Mouse (Mus musculus) lung, adult 2 months (tissue): Measurements from ENCODE around the gene Cbarp. TPM values are rescaled to one million over a fixed set of nuclear protein-coding genes. Genes with fewer than 3 reads are reported as not detected.
A peak's percentile ranks its signal among the peaks of the same experiment; 100 is the strongest.

Source experiments
- DNase-seq: peaks from one replicate; pipeline ENCODE4 v3.0.0; 2022
- H3K4me1 ChIP-seq: fragments of 200-500 bp; 2 replicates; pipeline ENCODE4 v1.6.1; 2011; ENCODE audit warnings: low read length; ENCODE audit not compliant: control insufficient read depth, insufficient read depth
- H3K4me3 ChIP-seq: fragments of 200-500 bp; replicated peaks from 2 replicates; pipeline ENCODE3; 2011; ENCODE audit warnings: low read depth, mild to moderate bottlenecking, control low read depth, low read length; ENCODE audit errors: extremely low read depth
- CTCF ChIP-seq: fragments of 200-500 bp; IDR thresholded peaks from 2 replicates; pipeline ENCODE4 v1.5.1; 2011; ENCODE audit warnings: mild to moderate bottlenecking, low read length, control low read depth; ENCODE audit not compliant: insufficient read depth
- POLR2A ChIP-seq: fragments of 200-500 bp; IDR thresholded peaks from 2 replicates; pipeline ENCODE4 v1.6.1; 2011; ENCODE audit warnings: low read depth, mild to moderate bottlenecking, control low read depth, low read length, borderline replicate concordance; ENCODE audit errors: extremely low read depth
- WGBS: fragments of 180-500 bp; shearing (Covaris S2); methylation state at CpG from one replicate; pipeline ENCODE4 v1.1.7; 2018; 5-methylcytosine and 5-hydroxymethylcytosine counted together
- polyA plus RNA-seq: library from polyadenylated mRNA; depleted of rRNA; stranded (reverse); fragments of >200 nt; gene quantifications from 2 replicates; pipeline ENCODE4 v1.2.3, GENCODE M21; 2012

Cbarp gene
- polyA plus RNA-seq, 1 experiment, result 29.9 TPM

DNA sequence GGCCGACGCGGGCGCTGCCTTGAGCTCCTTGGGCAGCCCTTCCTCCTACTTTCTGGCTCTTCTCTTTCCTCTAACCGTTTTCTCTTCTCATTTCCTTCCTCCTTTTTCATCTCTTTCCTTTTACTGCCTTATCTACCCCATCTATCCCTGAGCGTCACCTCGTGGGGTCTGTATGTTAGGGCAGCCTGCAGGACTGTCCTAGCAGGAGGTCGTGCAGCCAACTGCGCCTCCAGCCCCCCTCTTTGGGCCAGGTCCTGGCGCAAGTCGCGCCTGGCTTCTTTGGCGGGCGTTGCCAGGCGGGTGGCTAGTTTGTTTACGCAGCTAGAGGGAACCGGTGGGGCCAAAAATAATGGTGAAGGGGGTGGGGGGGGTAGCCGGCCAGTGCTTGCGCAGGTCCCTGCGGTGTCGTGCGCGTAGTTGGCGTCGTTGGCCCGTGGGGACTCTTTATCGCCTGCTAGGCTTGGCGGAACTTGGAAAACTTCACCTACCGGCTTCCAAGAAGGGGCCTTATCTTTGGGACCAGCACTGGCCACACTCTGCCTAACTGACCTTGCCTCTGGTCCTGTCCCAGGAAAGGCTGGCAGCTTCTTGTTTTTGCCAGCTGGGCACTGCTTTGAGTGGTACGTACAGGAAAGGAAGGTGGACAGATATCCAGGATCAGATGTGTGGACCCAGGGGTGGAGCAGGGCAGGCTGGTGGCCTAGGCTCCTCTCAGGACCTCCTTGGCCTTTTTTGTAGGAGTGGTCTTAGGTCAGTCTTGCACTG, 23.5 kb downstream of the Cbarp start:
- Histone ChIP-seq H3K4me3 (peak overlapping the region; percentile 83), H3K4me1 (peaks cover 13% of the 10 kb centered on the region)
- DNase-seq, result peak; percentile 60
- no peak for TF ChIP-seq CTCF
- TF ChIP-seq POLR2A, result peak; percentile 57; the same call in 1 of the 2 replicates
- WGBS, result 1% methylated on average over 30 of the region's 30 CpGs

DNA sequence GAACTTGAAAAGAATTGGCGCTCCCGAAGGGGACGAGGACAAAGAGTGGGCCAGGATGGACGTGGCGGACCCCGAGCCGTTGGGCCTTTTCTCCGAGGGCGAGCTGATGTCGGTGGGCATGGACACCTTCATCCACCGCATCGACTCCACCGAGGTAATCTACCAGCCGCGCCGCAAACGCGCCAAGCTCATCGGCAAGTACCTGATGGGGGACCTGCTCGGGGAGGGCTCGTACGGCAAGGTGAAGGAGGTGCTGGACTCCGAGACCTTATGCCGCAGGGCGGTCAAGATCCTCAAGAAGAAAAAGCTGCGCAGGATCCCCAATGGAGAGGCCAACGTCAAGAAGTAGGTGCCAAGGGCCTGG, 24.1 kb downstream of the Cbarp start:
- TF ChIP-seq CTCF (no peak), POLR2A (no peak)
- Histone ChIP-seq H3K4me1 (peaks cover 13% of the 10 kb centered on the region), H3K4me3 (peak overlapping the region; percentile 83)
- DNase-seq, result peak; percentile 59
- WGBS, result 1% methylated on average over 27 of the region's 27 CpGs

DNA sequence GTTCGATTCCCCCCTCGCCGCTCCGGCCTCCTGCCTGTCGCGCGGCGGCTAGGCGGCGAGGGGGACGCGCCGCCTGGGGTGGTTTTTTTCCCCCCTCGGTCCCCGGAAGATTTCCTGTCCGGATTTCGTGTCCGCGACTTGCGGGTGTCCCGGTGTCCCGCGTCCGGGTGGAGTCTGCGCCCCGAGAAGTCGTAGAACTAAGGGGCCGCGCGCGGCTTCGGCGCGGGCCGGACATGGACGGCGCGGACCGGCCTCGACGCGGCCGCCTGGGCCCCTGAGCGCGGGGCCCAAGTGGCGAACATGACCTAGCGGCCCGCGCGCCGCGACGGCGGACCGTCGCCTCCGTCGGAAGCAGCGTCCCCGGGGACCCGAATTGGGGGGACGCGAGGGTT, 24.7 kb downstream of the Cbarp start:
- under 1% methylated on average over 63 of the region's 63 CpGs for WGBS
- H3K4me1 ChIP-seq, result peaks cover 13% of the 10 kb centered on the region
- TF ChIP-seq POLR2A (no peak), CTCF (no peak)
- no peak for DNase-seq
- peak overlapping the region; percentile 83 for H3K4me3 ChIP-seq

DNA sequence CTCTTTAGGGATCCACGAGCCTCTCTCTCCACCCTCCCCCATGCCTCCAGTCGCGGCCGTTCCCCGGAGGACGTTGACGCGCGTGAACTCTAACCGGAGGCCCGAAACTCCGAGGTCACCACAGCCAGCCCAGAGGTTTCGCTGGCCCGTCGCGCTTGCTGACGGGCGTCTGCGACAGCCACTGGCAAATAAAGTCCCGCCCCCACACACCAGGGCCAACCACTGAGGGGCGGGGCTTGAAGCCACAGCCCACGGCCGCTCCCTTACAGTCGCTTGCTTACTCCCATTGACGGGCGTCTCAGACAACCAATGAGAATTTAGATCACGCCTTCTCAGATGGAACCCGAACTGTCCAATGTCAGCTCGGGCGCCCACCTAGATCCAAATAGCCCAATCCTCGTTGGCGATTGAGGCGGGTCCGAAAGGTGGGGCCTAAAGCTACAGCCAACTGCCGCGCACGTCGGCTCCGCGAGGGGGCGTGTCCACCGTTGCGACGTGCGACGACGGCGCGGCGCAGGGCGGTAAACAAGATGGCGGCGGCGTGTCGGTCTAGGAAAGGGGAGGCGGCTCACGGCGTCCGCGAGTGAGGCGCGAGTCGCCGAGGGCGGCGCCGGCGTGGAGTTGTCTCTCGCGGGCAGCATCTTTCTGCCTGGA, 25.2 kb downstream of the Cbarp start, which contains the start of gene Stk11:
Gene Stk11, plus strand, starts transcription at position 514 of the 654 bp plus-strand sequence.
- peak; percentile 97 for DNase-seq
- WGBS, result under 1% methylated on average over 70 of the region's 70 CpGs
- H3K4me3 ChIP-seq, result peak within 1 kb of the TSS; percentile 83
- TF ChIP-seq CTCF (no peak), POLR2A (peak; percentile 90; the same call in 1 of the 2 replicates)
- H3K4me1 ChIP-seq, result peaks cover 13% of the 10 kb centered on the region

DNA sequence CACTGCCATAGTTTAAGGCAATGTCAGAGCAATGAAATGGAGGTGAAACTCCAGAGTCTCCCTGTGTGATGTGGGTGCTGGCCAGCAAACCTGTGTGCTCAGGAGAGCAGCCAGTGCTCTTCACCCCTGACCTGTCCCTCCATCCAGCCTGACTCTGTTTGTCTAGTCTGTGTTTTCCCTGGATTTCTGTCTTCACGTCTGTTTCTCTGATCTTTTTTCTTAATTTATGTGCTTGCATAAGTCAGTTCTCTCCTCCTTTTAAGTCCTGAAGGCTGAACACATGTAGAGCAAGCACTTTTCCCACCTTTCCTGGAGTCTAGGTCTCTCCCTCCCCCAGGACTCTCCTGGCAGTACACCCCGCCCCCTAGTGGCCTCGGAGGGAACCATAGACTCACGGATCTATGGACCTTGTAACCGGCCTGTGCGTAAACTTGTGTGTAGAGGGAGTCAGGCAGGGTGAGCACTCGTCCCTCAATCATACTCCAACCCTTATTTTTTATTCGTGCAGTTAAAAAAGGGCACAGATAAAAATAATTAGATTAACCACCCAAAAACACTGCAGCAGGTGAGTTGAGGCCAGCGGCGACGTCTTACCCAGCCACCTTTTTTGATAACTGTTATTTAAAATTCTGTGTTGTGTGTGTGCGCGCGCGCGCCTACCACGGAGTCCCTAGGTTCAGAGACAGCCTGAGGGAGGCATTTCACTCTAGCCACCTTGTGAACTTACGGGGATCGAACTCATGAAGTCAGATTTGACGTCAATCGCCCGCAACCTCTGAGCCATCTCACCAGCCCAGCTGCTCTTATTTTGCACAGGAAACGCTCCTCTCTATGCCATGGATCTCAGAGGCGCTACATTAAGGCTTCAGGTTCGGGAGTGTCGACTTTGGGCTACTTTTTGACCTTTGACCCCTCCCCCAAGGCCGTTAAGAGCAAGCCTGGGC, 26.0 kb downstream of the Cbarp start:
- Histone ChIP-seq H3K4me1 (peaks cover 13% of the 10 kb centered on the region), H3K4me3 (peak overlapping the region; percentile 82)
- WGBS, result 4% methylated on average over 27 of the region's 27 CpGs
- TF ChIP-seq CTCF (peak; percentile 91), POLR2A (no peak)
- DNase-seq, result peak; percentile 91

DNA sequence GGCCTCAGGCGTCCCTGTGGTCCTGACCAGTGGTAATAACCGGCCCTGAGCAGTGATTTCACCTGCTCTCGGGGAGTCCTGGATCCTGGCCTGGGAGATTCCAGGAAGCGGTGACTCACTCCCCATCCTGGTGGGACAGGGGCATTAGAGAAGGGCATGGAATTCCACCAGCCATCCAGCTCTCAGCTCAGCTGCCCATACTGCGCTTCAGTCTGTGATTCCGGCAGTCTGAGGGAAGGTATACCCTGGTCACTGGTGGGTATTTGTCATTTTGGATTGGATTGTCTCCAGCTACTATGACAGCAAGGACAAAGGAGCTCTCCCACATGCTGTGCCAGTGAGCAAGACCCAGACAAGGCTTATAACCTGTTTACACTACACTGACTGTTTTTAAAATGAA, 33.0 kb downstream of the Cbarp start:
- Histone ChIP-seq H3K4me1 (peaks cover 3% of the 10 kb centered on the region), H3K4me3 (no peak overlapping the region)
- TF ChIP-seq CTCF, result no peak
- no peak for TF ChIP-seq POLR2A
- 28% methylated on average over 6 of the region's 6 CpGs for WGBS
- DNase-seq, result no peak

DNA sequence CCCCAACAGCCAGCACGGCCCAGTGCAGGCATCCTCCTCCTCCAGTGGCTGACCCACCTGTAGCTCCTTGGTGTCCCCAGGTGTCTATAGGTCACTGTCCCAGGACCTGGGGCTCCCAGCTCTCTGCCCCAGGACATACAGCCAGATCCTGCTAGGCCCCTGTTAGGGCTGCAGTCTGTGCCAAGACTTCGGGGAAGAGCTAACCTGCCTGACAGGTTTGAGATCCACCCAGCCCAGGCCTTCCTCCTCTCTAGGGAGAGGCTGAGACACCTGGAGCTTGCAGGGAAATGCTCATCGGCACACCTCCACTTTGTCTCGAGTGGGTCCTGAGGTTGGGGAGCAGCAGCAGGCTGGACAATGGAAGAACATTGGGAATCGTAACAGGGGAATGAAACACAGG, 34.7 kb downstream of the Cbarp start:
- DNase-seq, result no peak
- H3K4me3 ChIP-seq, result no peak overlapping the region
- TF ChIP-seq CTCF (no peak), POLR2A (no peak)
- 66% methylated on average over 5 of the region's 5 CpGs for WGBS
- peaks cover 10% of the 10 kb centered on the region for H3K4me1 ChIP-seq

DNA sequence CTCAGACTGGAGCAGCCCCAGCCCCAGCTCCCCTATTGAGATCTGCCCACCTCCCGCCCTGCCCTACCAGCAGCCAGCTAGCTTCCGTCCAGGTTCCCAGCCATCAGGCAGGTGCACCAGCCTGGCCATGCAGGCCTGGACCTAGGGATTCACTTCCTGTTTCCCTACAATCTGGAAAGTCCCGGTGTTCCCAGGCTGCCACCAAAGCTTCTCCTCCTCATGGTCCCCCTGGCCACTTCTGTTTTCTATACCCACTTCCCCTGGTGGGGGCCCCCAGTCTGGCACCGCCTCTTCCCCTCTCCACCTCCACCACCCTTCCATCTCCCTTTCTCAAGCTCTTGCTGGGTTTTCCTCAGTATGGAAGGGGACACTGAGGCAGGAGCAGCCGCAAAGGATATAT, 35.2 kb downstream of the Cbarp start, which contains the start of gene Sbno2:
Gene Sbno2, minus strand, starts transcription at position 112 of the 400 bp plus-strand sequence.
- no peak within 1 kb of the TSS for H3K4me3 ChIP-seq
- H3K4me1 ChIP-seq, result peaks cover 14% of the 10 kb centered on the region
- no peak for TF ChIP-seq POLR2A
- no peak for TF ChIP-seq CTCF
- no peak for DNase-seq
- 61% methylated on average over 5 of the region's 5 CpGs for WGBS

DNA sequence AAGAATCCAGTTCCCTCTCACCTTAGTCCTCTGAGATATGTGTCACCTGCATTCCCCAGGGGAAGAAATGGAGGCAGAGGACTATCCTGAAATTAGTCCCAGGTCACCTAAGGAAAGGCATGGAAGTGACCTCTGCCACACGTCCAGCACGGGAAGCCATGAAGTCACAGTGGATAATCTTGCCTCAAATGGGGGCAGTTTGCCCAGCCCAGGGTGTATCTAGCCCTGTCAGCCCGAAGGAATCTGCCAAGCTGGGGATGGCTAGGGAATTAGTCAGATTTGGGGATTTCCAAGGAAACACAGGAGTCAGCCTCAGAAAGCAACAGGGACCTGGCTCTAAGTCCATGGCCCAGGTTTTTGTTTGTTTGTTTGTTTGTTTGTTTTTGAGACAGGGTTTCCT, 36.5 kb downstream of the Cbarp start:
- WGBS, result 66% methylated on average over 3 of the region's 3 CpGs
- no peak for TF ChIP-seq POLR2A
- TF ChIP-seq CTCF, result no peak
- H3K4me1 ChIP-seq, result peaks cover 20% of the 10 kb centered on the region
- no peak for DNase-seq
- H3K4me3 ChIP-seq, result no peak overlapping the region
